Mouse (Mus musculus): ENCODE results near the gene Tpmt.
A peak's percentile ranks its signal among the peaks of the same experiment; 100 is the strongest.

Gene Tpmt

DNA sequence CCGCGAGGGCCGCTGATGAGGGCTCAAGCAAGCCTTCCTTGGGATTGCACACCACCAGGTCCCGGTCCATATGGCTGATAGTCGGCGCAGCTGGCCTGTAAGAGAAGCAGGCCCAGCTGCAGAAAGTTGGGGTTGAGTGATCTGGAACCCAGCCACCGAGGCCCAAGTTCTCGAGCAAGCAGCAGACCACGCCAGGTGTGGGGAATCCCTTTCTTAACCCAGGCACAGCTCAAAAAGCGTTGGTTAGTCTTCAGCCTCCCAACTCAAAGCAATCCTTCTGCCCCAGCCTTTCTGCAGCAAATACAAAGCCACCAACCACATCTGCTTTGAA lies at the start of gene Tpmt:
Gene Tpmt, minus strand, starts transcription at position 121 of the 331 bp plus-strand sequence.
- peak in 1 of 2 experiments; percentile 46 for DNase-seq

DNA sequence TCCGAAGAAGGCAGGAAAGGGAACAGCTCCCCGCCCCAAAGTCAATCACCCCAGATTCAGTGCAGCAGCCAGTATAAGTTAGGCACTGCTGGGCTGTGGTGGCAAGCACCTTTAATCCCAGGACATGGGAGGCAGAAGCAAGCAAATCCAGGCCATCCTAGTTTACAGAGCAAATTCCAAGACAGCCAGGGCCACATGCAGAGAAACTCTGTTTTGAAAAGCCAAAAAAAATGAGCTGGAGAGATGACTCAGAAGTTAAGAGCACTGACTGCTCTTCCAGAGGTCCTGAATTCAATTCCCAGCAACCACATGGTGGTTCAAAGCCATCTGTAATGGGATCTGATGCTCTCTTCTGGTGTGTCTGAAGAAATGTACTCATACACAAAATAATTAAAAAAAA lies 49.3 kb upstream of the Tpmt start:
- no peak for DNase-seq

DNA sequence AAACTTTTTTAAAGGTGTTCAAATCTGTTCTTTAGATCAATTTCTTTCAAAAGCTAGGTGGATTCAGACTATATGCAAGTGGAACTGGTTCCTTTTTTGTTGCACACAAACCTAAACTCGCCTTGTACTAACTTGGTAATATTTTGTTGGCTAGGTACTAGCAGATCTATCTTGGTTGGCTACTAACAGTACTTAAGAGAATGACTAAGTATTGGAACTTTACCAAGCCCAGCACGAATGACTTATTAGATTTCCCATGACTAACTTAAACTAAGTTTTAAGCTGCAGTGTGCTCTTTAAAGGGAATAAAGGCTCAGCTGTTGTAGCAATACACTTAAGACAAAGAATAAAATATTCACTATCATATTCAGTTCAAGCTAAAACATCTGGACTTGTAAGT lies 44.7 kb upstream of the Tpmt start:
- DNase-seq, result no peak

DNA sequence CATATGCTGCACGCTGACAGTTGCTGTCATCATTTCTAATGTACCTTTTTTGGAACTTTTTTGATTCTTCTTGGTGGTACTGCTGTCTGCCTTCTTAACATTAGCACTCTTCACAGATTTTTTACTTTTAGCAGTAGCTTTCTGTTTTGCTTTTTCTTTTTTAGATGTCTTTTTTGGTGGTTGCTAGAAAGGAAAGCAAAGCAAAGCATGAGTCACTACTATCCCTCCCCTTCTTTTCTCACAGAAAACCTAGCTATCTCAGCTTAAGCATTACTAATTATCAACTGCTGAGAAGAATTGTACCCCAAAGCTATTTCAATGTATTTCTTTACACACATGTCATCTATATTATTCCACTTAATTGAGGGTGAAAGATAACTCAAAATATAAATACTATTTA lies 43.9 kb upstream of the Tpmt start:
- DNase-seq, result no peak

DNA sequence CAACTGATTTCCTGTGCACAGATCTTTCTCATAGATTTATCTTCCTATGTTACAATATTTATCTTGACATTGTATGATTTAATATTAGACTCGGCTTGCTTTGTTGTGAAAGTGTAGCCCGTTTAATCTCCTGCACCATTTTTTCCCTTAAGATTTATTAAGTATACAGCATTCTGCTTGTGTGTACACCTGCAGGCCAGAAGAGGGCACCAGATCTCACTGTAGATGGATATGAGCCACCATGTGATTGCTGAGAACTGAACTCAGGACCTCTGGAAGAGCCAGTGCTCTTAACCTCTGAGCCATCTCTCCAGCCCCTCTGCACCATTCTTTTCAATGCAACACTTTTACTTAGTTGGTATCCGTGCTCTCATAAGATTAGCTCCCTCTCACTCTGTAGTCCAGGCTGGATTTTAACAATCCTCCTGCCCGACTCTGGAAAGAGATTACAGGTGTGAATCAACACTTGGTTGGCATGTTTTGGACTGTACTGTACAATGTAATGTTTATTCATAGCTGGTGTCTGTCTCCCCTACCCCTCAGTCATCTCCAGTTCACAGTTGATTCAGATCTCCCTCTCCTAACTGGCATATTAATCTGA lies 36.5 kb upstream of the Tpmt start:
- DNase-seq, result no peak

DNA sequence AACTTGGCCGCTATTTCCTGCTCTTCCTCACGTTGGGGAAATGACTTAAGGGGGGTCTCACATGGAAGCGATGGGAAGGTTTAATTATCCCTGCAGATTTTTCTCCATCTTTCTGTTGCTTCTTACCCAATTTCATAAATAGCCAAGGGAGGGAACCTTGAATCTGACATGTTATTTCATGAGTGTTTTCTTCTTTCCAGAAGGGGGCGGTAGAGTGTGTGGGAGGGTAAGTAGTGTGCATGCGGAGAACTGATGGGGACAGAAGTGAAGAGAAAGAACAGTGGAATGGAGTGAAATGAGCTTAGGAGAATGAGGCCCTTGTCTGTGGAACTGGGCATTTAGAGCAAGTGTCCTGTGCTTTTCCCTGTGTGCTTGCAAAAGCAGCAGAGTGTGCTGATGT lies 34.3 kb upstream of the Tpmt start:
- DNase-seq, result no peak

DNA sequence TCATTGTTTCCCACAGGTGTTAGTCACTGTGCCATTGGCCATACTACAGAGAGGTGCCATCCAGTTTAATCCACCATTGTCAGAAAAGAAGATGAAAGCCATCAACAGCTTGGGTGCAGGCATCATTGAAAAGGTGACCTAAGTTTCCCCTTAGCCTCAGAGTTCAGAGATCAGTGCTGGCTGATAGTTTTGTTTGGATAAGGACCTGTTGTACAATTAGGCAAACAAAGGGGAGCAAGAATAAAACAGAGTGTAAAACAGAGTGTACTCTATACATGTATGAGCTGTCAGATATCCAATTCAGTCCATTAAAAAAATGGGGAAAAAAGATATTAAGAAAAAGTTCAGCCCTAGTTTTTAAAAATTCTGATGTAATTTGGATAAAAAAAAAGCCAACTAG lies 32.8 kb upstream of the Tpmt start:
- no peak for DNase-seq

DNA sequence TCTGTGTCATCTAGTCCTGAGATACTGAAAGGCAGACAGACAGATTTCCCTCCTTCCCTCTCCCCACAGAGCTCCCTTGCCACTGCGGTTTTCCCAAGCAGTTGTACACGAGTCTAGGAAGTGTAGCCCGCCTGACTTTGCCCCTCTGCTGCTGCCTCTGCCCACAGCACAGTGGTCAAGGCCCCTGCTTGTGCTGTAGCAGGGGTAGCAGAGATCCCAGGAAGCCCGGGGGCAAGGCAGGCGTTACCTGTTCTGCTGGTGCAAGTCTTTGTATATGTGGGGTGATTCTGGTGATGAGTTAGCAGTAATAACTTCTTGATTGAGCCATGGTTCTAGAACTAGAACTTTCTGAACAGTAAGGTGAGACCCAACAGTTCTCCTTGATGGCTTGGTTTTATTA lies 31.6 kb upstream of the Tpmt start:
- no peak for DNase-seq

DNA sequence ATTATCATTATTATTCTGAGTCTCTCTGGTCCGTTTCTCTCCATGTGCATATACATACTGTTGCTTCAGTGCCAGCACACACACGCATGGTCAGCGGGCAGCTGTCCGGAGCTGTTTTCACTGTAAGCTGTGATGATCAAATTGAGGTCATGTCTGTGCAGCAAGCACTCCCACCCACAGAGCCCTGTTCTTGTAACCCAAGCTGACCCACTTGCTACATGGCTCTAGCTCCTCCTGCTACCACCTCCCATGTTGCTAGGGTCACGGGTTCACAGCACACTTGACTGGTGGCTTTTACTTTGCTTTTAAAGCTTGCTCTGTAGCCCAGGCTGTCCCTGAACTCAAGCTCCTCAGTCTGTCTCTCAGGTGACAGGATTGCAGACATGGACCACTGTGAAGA lies 27.9 kb upstream of the Tpmt start:
- DNase-seq, result no peak

DNA sequence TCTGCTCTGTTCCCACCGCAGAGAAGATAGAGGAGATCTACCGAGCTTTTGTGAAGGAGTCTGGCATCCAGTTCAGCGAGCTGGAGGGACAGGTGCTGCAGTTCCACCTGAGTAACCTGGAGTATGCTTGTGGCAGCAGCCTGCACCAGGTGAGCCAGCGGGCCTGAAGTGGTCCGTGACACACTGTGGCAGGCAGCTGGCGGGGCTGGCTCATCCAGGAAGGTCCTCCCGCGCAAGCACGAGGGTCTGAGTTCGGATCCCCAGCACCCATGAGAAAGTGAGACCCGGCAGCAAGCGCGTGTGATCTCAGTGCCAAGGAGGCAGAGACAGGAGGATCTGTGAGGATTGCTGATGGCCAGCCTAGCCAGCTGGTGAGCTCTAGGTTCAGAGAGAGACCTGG lies 27.3 kb upstream of the Tpmt start:
- no peak for DNase-seq

DNA sequence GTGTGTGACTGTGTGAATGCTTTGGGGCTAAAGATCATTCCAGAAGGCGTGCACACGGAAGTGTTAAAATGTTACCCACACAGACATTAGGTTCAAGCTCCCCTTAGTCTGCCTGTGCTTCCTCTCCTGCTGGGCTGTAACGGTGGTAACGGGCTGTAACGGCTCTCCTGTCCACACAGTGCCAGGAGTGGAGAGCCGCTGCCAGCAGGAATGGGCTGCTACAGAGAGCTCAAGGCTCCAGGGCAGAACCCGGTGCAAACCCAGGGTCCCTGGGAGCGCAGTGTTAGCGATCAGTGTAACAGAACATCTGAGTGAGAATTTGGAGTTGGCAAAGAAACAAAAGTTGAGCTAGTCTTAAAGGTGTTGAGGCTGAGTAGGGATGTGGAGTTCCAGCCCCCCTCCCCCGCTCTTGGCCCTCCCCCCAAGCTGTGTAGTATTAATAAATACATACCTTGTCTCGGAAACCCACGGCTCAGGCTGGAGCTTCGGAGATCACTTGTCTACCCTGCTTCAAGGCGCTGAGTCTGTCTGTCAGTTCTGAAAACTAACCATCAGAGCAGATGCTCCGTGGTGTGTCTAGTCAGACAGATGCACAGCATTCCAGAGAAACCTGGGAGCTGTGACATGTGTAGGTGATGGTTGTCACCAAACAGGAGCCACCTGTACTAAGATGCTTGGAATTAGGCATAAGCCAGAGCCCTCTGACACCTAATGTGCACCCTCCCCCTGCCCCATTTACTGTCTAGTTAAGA lies 26.0 kb upstream of the Tpmt start:
- no peak for DNase-seq

DNA sequence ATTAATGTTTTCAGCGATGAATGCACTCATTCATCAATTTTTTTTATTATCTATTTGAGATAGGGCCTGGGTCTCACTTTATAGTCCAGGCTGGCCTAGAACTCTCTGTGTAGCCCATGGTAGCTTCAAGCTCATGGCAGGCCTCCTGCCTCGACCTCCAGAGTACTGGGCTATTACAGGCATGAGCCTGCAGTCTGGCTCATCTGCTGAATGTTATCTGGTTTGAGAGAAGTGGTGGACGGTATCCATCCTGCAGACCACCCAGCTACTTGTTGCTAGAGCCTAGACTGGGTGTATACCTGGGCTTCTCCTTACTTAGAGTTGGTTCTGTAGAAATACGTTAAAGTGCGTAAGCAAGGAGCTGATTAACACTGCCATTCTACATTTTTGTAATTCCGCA lies 22.5 kb upstream of the Tpmt start:
- no peak for DNase-seq

DNA sequence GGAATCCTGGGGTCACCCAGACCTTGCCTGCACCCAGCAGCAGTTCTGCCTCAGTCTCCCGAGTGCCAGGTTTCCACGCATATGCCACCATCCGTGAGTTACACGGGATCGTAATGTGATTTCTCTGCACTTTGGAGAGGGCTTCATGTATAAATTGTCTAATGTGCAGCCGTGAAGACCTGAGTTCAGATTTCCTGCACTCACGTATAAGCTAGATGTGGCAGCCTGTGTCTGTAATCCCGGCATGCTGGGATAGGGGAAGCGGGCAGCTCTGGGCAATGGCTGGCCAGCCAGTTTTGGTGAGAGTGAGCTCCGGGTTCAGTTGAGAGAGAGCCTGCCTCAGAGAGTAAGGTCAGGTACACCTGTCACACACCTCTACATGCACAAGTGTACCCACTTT lies 22.0 kb upstream of the Tpmt start:
- no peak for DNase-seq

DNA sequence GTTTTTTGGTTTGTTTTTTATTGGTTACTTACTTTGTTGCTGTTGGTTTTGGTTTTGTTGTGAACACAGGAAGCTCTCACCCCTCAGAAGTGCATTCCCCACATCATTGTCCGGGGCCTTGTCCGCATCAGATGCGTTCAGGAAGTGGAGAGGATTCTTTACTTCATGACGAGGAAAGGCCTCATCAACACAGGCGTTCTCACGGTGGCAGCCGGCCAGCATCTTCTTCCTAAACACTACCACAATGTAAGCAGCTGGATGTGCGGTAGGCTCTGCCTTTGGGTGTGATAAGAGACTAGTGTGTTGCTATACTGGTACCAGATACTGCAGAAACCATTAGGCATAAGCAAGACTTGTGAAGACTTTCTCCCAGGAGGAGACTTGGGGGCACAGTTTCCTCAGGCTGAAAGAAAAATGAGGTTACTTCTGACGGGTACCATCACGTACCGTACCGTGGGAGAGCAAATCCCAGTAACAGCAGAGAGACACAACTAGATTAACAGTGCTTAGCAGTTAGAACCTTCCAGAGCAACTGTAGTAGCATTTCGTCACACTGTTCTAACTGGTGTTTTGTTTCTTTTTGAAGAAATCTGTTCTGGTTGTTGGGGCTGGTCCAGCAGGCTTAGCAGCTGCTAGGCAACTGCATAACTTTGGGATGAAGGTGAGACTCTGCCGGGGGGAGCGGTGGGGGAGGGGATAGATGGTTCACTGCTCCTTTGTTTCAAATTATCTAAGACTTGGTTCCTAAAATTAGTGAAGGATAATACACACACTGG lies 19.6 kb upstream of the Tpmt start:
- DNase-seq, result no peak

DNA sequence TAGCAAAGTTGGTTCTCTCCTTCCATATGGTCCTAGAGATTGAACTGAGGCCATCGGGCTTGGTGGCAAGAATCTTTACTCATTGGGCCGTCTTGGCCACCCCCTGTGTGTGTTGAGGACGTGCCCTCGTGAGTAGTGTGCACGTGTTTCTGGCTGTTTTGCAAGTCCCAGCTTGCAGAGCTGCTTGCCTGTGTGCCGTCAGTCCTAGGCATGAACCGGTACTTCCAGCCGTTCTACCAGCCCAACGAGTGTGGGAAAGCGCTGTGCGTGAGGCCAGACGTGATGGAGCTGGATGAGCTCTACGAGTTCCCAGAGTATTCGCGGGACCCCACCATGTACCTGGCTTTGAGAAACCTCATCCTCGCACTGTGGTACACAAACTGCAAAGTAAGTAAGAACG lies 18.2 kb upstream of the Tpmt start:
- no peak for DNase-seq

DNA sequence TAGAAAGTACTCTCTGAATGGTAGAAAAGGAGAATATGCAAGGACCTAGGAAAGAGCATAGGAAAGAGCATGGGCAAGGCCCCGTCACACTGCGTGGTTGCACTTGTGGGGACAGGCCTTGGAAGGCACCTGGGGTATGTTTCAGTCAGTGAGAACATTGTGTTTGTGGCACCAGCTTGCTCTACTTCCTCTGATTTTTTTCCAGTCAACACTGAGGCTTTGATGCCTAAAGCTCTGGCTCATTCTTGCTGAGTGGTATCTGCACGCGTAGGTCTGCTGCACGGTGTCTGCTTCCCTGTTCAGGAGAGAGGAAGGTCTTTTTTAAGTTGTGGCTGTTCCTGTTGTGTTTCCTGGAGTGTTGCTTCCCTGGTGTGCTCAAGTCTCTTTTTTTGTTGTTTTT lies 12.2 kb upstream of the Tpmt start:
- no peak for DNase-seq

DNA sequence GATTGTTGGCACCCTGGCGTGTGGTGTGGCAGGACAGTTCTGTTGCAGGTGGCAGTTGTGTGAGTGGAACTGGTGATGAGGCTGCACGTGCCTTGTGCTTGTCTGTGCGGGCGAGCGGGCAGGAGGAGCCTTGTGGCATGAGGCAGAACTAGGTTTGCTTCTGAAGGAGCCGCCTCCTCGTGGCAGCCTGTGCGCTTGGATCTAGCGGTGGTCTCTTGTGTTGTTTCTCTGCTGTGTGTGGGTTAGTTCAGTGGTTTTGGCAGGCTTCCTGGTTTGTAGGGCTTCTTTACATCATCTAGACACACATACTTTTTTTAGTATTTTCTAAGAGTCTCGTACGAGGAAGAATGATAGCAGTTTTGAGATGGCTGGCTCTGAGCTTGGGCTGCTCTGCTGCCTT lies 11.6 kb upstream of the Tpmt start:
- DNase-seq, result no peak

DNA sequence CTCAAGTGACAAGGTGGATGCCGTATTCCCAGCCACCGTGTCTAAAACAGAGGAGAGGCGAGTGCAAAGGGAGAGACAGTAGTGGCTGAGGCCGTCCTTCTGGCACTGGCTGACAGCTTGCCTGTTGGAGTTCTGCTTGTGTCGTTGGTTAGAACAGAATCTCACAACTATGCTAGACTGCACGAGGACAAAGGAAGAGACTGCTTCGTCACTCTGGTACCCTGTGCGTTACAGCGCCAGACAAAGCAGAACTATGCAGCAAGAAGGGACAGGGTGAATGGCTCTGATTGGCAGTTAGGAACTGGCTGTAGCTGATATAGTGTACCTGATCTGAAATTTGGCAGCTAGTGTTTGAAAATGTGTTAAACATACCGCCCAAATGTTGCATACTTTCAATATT lies 9.4 kb upstream of the Tpmt start:
- DNase-seq, result no peak

DNA sequence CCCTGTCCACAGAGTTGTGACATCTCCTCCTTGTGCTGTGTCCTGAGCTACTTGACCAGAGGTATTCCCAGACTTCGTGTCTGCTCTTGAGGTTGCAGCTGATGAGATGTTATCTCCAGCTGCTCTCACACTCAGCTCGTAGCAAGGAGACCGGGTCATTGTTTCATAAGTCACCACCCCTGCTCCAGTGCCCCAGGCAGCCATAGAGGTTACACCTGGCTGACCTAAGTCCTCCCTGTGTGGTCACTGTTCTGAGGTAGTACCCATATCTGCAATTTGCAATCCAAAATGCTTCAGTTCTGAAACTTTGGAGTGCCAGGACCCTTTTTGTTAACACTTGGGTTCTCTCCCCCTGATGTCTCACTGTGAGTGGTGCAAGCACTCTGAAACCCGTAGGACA lies 5.5 kb upstream of the Tpmt start:
- DNase-seq, result no peak

DNA sequence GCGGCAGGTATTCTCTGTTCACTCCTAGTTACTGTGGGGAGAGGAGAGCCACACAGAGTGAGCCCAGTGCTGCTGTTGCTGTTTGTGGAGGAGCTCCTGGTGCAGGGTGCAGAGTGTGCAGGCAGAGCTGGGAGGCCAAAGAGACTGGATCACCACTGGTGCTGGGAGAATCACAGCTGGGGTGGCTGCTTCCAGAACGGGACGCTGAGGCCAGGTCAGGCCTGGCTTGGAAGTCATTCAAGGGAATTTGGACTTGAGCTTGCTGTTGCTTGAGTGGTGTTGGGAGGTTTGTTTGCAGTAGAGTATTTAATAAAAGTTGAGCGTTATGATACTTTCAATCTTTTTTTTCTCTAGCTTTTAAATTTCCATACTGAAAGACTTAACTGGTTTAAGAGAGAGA lies 3.5 kb upstream of the Tpmt start:
- DNase-seq, result peak in 1 of 2 experiments; percentile 56

DNA sequence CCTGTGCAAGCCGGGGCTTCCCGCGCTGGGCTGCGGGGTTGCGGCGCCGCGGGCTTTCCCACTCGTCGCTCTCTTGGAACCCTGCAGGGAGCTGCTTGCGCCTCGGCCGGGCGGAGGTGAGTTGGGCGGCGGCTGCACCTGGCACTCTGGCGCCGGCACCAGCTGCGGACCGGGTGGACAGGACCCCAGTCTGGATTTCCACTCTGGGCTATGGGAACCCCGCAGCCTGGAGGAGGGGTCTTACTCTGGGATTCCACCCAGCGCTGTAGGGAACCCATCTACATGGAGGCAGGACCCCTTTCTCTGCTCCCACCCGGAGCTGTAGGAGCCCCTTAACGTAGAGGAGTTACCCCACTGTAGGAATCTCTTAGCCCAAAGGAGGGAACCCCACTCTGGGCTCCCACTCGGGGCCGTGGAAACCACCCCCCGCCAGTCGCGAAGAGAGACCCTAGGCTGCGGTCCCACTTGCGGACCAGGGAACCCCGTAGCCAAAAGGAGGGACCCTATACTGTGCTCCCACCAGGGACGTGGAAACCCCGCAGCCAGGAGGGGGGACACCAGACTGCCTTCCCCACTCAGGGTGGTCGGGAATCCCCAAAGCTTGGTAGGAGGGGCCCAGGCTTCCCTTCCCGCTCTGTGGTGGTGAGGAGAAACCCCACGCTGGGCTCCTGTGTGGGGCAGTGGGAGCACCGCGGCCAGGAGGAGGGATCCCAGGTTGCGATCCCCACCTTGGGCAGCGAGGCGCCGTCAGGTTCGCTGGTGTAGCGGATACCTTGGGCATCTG lies 512 bp downstream of the Tpmt start:
- peak in 1 of 2 experiments; percentile 49 for DNase-seq

DNA sequence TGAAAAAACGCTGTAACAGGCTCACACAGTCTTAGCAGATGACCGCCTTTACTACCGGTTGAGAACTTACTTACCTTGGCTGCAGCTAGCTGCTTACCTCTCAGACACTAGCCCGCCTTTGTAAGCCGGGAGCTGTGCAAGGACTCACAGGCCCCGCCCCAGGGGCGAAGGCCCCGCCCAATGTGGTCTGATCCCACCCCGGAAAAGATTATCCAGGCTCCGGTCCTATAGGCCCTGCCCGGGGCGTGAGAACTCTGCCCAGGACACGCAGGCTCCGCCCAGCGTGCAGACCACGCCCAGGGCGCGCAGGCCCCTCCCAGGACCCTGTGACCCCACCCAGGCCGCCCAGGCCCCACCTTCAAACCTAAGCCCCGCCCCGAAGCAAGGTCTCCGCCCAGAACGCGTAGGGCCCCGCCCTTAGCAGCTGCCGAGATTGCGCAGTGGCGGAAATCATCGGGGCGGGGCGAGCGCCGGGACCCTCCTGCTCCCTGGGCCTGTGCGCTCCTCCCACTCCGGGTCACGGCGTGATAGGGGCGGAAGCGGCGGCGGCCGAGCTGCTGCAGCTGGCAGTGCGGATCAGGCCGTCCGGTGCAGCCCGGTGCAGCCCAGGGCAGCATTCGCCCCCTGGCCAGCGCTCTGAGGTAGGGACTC lies 1.4 kb downstream of the Tpmt start, which contains the start of gene Kdm1b:
Gene Kdm1b, plus strand, starts transcription at position 470 of the 651 bp plus-strand sequence.
- DNase-seq, result peak; percentile 99 to 100
